Mouse (Mus musculus) cerebellum, adult 2 months (tissue): Measurements from ENCODE around the gene Nudt15.

Source experiments
- CTCF ChIP-seq: fragments of 200-500 bp; IDR thresholded peaks from 2 replicates; pipeline ENCODE4 v1.5.1; 2011; ENCODE audit warnings: low read depth, mild to moderate bottlenecking, control low read depth, low read length, moderate library complexity, borderline replicate concordance; ENCODE audit not compliant: insufficient read depth
- POLR2A ChIP-seq: fragments of 200-500 bp; IDR thresholded peaks from 2 replicates; pipeline ENCODE4 v1.6.1; 2011; ENCODE audit warnings: low read length, control low read depth, borderline replicate concordance; ENCODE audit not compliant: insufficient read depth

DNA sequence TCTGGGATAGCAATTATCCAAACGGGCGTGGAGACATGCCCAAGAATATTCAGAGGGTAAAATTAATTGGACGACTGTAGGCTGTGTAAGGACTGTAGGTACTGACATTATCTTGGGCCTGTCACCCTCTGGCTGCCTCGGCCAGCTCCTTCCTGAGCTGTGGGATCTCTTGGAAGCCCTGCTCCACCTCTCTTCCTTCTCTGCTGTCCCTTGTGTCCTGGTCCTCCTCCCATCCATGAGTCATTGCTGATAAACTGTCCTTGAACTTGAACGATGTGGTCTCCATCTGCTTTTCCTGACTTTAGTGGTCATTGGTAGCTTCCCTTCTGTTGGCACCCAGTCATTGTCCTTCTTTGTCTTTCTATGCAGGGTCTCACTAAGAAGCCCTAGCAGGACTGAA is 61.4 kb downstream of the Nudt15 start:
- TF ChIP-seq CTCF = no peak
- no peak for TF ChIP-seq POLR2A
